Mouse (Mus musculus): Measurements from ENCODE around the gene Sgo2a. TPM values are rescaled to one million over a fixed set of nuclear protein-coding genes. Genes with fewer than 3 reads are reported as not detected.
"Not testable (repeated sequence)": the region's sequence is repeated elsewhere in the genome, so short reads cannot be mapped to it uniquely, and the experiment has no call there.

Gene Sgo2a
- polyA plus RNA-seq, 1 experiment from 2014 or later, result 3.3 TPM

DNA sequence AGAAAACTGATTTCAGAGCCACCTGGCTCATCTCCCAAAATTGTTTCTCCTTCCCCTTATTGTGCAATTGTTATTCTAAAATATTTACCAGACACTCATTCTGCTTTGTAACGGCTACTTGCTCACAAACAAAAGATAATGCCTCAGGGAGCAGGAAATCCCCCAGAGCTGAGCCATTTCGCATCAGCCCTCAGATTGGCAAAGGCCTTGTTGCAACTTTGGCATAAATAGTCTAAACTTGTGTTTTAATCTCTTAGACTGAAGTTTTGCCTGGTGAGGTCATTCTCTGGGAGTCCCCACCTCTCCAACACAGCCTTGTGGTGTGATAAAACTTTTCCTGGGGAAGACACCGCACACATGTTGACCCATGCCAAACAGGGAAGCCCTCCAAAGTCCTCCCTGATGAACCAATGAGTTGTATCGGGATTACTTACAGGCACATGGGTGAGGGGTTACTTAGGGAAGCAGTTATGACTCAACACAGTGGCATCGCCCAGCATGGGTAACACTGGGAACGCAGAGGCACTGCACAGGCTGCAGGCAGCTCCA is 6.6 kb upstream of the Sgo2a start:
- no peak overlapping the region for H3K27ac ChIP-seq (replicated peaks)
- ATAC-seq (ENCODE audit: low read depth), result no peak
- H3K36me3 ChIP-seq, result no peaks in the 10 kb centered on the region
- H3K27me3 ChIP-seq, result no peaks in the 10 kb centered on the region
- H3K9me3 ChIP-seq, result no peaks in the 10 kb centered on the region
- H3K4me1 ChIP-seq (replicated peaks), result no peaks in the 10 kb centered on the region
- H3K4me2 ChIP-seq, result no peak overlapping the region
- WGBS, result 73% methylated on average over 6 of the region's 6 CpGs
- no peak overlapping the region for H3K4me3 ChIP-seq
- H3K9ac ChIP-seq, result no peak overlapping the region

DNA sequence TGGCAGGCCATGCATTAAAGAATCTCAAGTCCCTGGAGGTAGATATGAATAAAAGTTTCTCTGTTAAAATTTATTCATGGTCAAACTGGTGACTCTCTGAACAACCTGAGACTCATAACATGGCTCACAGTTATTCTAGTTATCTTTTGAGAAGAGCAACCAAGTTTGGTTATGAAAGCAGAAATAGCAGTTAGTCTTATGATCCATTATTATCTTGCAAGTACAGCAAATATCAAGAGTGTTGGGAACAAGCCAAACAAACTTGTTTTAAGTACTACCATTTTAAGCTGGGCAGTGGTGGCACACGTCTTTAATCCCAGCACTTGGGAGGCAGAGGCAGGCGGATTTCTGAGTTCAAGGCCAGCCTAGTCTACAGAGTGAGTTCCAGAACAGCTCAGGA is 4.5 kb upstream of the Sgo2a start:
- Histone ChIP-seq H3K4me1 (replicated peaks) (peaks cover 2% of the 10 kb centered on the region), H3K9me3 (no peaks in the 10 kb centered on the region), H3K27ac (replicated peaks) (no peak overlapping the region), H3K4me3 (no peak overlapping the region), H3K4me2 (no peak overlapping the region), H3K9ac (no peak overlapping the region), H3K27me3 (no peaks in the 10 kb centered on the region), H3K36me3 (no peaks in the 10 kb centered on the region)
- 88% methylated on average over 2 of the region's 2 CpGs for WGBS
- ATAC-seq (ENCODE audit: low read depth), result no peak

DNA sequence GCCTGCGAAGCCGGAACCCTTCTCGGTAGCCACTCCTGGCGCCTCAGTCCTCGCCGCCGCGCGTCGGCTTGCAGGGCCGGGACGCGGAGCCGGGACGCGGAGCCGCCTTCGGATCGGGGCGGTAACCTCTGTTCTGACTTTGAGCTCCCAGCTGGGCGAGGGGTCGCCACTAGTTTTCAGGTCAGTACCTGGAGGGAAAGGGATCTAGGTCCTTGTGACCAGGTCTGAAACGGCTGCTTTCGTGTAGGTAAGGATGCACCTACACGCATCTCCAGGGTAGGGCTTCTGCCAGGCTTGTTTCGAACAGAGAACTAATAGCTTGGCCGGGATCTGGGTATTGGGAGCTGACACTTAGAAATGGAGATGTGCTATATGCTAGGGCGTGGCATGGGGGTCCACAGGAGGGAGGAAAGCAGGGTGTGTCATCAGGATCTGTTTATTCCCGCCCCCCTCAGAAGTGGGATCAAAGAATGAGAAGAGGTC is 403 bp downstream of the Sgo2a start:
- H3K4me1 ChIP-seq (replicated peaks), result peaks cover 18% of the 10 kb centered on the region
- no peaks in the 10 kb centered on the region for H3K36me3 ChIP-seq
- no peak; the same call in 1 of the 2 replicates for ATAC-seq (ENCODE audit: low read depth)
- peak overlapping the region; percentile 65 for H3K9ac ChIP-seq
- WGBS, result under 1% methylated on average over 29 of the region's 29 CpGs
- peak overlapping the region; percentile 94 for H3K4me2 ChIP-seq
- peak overlapping the region; percentile 68 for H3K4me3 ChIP-seq
- H3K27me3 ChIP-seq, result no peaks in the 10 kb centered on the region
- H3K27ac ChIP-seq (replicated peaks), result no peak overlapping the region
- no peaks in the 10 kb centered on the region for H3K9me3 ChIP-seq

DNA sequence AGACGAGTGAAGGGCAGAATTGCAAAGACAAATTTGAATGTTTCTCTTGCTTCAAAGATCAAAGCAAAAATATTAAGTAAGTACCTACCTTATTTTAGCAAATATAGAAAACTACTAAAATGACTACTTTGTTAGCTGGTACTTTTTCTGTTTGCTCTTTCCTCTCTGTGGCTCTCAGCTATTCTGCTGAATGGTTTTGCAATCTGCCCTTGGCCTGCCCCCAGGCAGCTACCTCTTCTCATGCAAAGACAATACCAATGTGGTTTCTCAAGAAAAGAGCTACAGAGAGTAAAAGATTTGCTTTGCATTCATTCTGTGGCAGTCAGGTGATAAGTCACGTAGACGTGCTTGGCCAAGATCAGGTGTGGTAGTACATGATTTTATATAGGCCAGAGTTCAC is 2.4 kb downstream of the Sgo2a start:
- H3K27ac ChIP-seq (replicated peaks), result no peak overlapping the region
- H3K4me3 ChIP-seq, result no peak overlapping the region
- H3K27me3 ChIP-seq, result no peaks in the 10 kb centered on the region
- H3K9ac ChIP-seq, result no peak overlapping the region
- H3K9me3 ChIP-seq, result no peaks in the 10 kb centered on the region
- 86% methylated on average over 3 of the region's 3 CpGs for WGBS
- H3K4me2 ChIP-seq, result no peak overlapping the region
- no peak for ATAC-seq (ENCODE audit: low read depth)
- peaks cover 18% of the 10 kb centered on the region for H3K4me1 ChIP-seq (replicated peaks)
- H3K36me3 ChIP-seq, result no peaks in the 10 kb centered on the region

DNA sequence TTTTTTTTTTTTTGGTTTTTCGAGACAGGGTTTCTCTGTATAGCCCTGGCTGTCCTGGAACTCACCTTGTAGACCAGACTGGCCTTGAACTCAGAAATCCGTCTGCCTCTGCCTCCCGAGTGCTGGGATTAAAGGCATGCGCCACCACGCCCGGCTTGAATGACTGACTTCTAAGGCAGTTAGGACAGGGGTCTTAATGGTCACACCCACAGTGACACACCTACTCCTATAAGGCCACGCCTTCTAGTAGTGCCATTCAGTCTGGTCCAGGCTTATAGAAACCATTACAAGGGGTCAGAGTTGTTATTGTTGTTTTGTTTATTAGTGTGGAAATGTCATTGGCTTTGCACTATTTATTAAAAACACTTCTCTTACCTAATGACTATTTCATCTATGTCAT is 10.6 kb downstream of the Sgo2a start:
- H3K36me3 ChIP-seq; ATAC-seq (ENCODE audit: low read depth); H3K9ac ChIP-seq; H3K27ac ChIP-seq (replicated peaks); H3K4me1 ChIP-seq (replicated peaks); H3K4me3 ChIP-seq; H3K9me3 ChIP-seq; H3K4me2 ChIP-seq; H3K27me3 ChIP-seq: not testable (repeated sequence)
- 95% methylated on average over 6 of the region's 7 CpGs for WGBS

DNA sequence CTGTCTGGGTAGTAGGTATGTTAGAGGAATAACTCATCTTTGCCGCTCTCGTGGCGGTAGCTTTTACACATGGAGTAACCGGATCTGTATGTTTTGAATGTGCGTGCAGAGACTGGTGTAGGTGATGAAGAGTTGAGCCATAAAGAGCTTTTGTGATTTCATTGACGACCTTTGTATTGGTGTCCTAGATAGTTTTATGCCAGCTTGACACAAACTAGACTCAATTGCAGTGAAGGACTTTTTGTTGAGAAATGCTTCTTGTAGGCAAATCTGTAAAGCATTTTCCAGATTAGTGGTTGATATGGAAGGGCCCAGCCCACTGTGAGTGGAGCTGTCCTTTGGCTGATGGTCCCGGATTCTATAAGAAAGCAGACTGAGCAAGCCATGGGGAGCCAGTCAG is 23.1 kb downstream of the Sgo2a start, which contains the start of gene Kctd18:
Gene Kctd18 (minus strand): TSS at position 101 of the 400 bp plus-strand sequence.
- 95% methylated on average over 7 of the region's 7 CpGs for WGBS
- no peak for ATAC-seq (ENCODE audit: low read depth)
- Histone ChIP-seq H3K4me3 (no peak within 1 kb of the TSS), H3K9ac (no peak within 1 kb of the TSS), H3K4me1 (replicated peaks) (no peaks in the 10 kb centered on the region), H3K36me3 (peaks cover 29% of the 10 kb centered on the region), H3K4me2 (no peak within 1 kb of the TSS), H3K27me3 (no peaks in the 10 kb centered on the region), H3K27ac (replicated peaks) (no peak within 1 kb of the TSS), H3K9me3 (no peaks in the 10 kb centered on the region)

DNA sequence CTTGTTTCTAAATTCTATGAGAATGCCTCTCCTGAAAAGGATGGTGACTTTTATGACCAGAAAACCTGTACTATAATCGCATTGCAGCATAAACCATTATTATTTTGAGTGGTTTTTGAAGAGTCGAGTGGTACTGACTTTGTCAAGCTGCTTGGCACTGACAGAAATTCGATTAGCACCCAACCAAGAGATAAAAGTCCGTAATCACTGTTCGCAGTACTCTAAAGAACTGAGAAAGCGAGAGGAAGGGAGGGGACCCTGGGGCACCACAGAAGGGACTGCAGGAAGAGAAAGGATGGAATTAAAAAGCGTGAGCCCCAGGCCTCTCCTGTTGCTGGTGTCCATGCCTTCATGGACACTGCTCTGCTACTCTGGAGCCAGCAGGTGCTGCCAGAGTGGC is 31.9 kb downstream of the Sgo2a start:
- Histone ChIP-seq H3K9me3 (no peaks in the 10 kb centered on the region), H3K4me3 (no peak overlapping the region), H3K27me3 (no peaks in the 10 kb centered on the region), H3K27ac (replicated peaks) (no peak overlapping the region), H3K36me3 (no peaks in the 10 kb centered on the region), H3K4me1 (replicated peaks) (peaks cover 16% of the 10 kb centered on the region), H3K4me2 (no peak overlapping the region), H3K9ac (no peak overlapping the region)
- ATAC-seq (ENCODE audit: low read depth), result no peak
- 85% methylated on average over 7 of the region's 7 CpGs for WGBS

DNA sequence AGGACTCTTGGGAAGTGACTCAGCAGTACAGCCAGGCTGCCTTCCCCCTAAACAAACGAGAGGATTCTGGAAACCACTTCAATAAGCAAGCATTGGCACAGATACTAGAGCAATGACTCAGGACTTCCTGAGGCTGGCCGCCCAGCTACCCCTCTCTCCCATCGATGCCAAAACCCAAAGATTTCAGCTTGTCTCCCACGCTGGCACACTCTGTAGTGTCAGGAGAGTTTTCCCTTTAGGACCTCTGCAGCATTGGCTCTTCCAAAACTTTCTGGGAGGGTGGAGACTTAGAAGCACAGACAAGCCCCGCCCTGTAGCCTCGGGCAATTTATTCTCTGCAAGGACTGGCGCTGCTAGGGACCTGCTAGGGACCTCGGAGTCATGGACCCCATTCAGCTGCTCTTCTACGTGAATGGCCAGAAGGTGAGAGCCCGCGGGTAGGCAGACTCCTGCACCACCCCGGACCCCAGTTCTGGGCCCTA is 33.9 kb downstream of the Sgo2a start, which contains the start of gene Aox1:
Gene Aox1 (plus strand): TSS at position 296 of the 482 bp plus-strand sequence.
- Histone ChIP-seq H3K4me2 (peak within 1 kb of the TSS; percentile 48), H3K9ac (peak within 1 kb of the TSS; percentile 41; the same call in 1 of the 2 replicates), H3K4me1 (replicated peaks) (peaks cover 16% of the 10 kb centered on the region), H3K36me3 (no peaks in the 10 kb centered on the region), H3K27me3 (no peaks in the 10 kb centered on the region), H3K4me3 (peak within 1 kb of the TSS; percentile 22), H3K27ac (replicated peaks) (0 out of 2 replicates have a peak within 1 kb of the TSS, but pooled peaks have one; percentile 6), H3K9me3 (no peaks in the 10 kb centered on the region)
- ATAC-seq (ENCODE audit: low read depth), result peak; percentile 62; the same call in 1 of the 2 replicates
- WGBS, result 8% methylated on average over 12 of the region's 12 CpGs

DNA sequence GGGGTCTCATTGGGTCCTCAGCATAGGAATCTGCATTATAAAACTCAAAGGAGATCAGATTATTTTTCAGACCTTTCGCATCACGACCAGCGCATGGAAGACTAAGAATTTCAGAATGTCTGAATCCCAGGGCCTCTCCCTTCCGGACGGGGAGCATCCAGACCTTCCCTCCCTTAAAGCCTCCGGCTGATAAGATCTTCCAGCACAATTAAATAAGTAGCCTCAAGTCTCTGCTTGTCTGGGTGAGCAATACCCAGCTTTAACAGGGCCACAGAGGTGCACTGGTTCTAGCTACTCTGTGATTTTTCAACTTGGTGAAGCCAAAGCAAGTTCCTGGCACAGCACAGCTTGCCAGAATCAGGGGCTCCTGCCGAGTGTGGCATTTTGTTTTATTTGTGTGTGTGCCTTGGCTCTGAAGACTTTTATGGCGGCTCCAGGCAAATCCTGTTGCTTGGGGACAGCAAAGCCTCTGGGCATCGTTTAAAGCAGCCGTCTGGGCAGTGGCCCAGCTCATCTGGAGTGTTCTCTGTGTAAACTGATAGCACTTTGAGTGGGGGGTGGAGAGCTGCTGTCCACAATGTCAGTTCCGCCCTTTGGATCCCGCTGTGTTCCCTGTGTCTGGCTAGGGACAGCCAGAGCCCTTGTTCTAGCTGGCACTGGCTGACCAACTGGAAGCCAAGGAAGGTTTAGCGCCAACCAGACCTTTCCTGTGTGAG is 34.5 kb downstream of the Sgo2a start:
- Histone ChIP-seq H3K9me3 (no peaks in the 10 kb centered on the region), H3K4me3 (peak overlapping the region; percentile 22), H3K36me3 (no peaks in the 10 kb centered on the region), H3K27me3 (no peaks in the 10 kb centered on the region), H3K4me1 (replicated peaks) (peaks cover 16% of the 10 kb centered on the region), H3K27ac (replicated peaks) (0 out of 2 replicates have a peak overlapping the region, but pooled peaks have one; percentile 6), H3K4me2 (peak overlapping the region; percentile 48), H3K9ac (peak overlapping the region; percentile 41; the same call in 1 of the 2 replicates)
- WGBS, result 24% methylated on average over 13 of the region's 13 CpGs
- ATAC-seq (ENCODE audit: low read depth), result peak; percentile 85

DNA sequence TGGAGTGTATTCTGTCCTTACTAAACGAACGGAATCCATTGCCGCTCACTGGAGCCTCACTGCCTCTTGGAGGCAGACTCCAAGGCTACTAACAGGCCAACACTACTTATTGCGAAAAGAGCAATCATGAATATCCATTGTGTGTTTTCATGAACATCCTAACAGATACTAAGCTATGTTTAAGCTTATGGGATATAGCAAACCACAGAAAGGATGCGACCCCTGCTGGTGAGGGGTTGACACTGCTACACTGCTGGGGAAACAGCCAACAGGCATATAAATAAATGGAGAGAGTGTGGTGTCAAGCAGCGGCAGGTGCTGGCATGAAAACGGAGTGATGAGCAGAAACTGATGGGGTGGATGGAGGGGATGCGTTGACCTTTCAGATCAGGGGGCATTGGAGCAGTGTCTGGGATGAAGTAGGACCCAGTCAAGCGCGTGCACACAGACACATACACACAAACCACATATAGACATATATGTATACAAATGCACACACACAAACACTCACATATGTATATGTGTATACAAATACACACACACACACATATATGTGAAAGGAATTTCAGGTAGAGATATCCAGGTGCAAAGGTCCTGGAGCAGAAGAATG is 35.5 kb downstream of the Sgo2a start:
- Histone ChIP-seq H3K4me3 (no peak overlapping the region), H3K9me3 (no peaks in the 10 kb centered on the region), H3K27ac (replicated peaks) (no peak overlapping the region), H3K4me1 (replicated peaks) (peaks cover 16% of the 10 kb centered on the region), H3K4me2 (no peak overlapping the region), H3K27me3 (no peaks in the 10 kb centered on the region), H3K36me3 (no peaks in the 10 kb centered on the region), H3K9ac (no peak overlapping the region)
- WGBS, result 57% methylated on average over 10 of the region's 10 CpGs
- ATAC-seq (ENCODE audit: low read depth), result peak; percentile 68

DNA sequence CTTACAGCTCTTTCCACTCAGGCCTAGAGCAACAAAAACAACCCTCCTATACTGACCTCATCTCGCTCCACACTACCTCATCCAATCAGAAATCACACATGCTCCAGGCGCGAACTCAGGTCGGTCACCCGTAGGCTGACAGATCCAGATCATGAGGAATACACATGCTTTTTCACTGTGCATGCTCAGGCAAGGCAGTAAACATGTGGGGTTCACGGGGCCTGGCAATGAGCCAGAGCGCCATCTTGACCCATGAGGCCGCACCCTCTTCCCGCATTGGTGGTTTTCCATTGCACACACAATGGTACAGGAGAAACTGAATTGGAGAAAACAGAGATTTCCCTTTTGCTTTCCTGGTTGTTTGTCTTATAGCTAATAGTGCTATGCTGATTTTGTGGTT is 41.5 kb downstream of the Sgo2a start:
- 93% methylated on average over 9 of the region's 9 CpGs for WGBS
- not testable (repeated sequence) for H3K4me2 ChIP-seq; H3K27me3 ChIP-seq; H3K9me3 ChIP-seq; H3K4me3 ChIP-seq; H3K36me3 ChIP-seq; H3K27ac ChIP-seq (replicated peaks); ATAC-seq (ENCODE audit: low read depth); H3K9ac ChIP-seq; H3K4me1 ChIP-seq (replicated peaks)

DNA sequence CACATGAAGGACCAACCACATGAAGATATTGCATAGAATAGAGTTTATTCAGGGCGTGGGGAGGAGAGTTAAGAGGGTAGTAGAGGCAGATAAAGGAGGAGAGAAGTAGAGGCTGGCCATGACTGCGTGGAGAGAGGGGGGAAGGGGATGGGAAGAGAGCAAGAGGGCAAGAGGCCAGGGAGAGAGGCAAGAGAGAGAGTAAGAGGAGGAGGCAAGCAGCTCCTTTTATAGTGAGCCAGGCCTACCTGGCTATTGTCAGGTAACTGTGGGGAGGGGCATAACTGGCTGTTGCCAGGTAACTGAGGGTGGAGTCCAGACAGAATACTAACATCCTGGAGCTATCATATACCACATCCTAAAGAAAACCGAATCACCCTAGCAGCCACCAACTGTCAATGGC is 49.3 kb downstream of the Sgo2a start:
- H3K4me1 ChIP-seq (replicated peaks), result peaks cover 10% of the 10 kb centered on the region; the same call in 1 of the 2 replicates
- H3K36me3 ChIP-seq, result no peaks in the 10 kb centered on the region
- no peak overlapping the region for H3K4me3 ChIP-seq
- H3K9ac ChIP-seq, result no peak overlapping the region
- H3K27ac ChIP-seq (replicated peaks), result no peak overlapping the region
- WGBS, result 72% methylated on average over 3 of the region's 3 CpGs
- no peaks in the 10 kb centered on the region for H3K27me3 ChIP-seq
- ATAC-seq (ENCODE audit: low read depth), result no peak
- H3K4me2 ChIP-seq, result no peak overlapping the region
- H3K9me3 ChIP-seq, result no peaks in the 10 kb centered on the region
